Mouse (Mus musculus): ENCODE data around the gene Tmem106a.

Gene Tmem106a

GRCm38 (mm10) chr11:101640857-101641709 lies 59.0 kb downstream of the Tmem106a start:
- peak; percentile 81 for DNase-seq (ENCODE audit: low read depth, low spot score)

Measured in CD4-positive, CD25-positive, alpha-beta regulatory T cell, adult 2 months (primary cell).